Mouse (Mus musculus) testis, postnatal 10 days (tissue): ENCODE data around the gene Satb1.
A peak's percentile ranks its signal among the peaks of the same experiment; 100 is the strongest.

Experiments
- DNase-seq: peaks from one replicate; pipeline ENCODE4 v3.0.0; 2021; ENCODE audit warnings: low spot score

Gene Satb1

GRCm38 (mm10) chr17:51832900-51833577 is at the start of gene Satb1:
Gene Satb1, minus strand, starts transcription at chr17:51833290.
- peak; percentile 75 for DNase-seq

- DNase-seq, result no peak
These were observed 49.5 kb upstream of the Satb1 start for GRCm38 (mm10) chr17:51882566-51882965.

- no peak for DNase-seq
These were observed 48.0 kb upstream of the Satb1 start for GRCm38 (mm10) chr17:51880895-51881622.

- DNase-seq, result no peak
These were observed 47.1 kb upstream of the Satb1 start for GRCm38 (mm10) chr17:51880221-51880620.

GRCm38 (mm10) chr17:51879736-51880135 is 46.6 kb upstream of the Satb1 start:
- DNase-seq, result no peak

GRCm38 (mm10) chr17:51879171-51879570 is 46.1 kb upstream of the Satb1 start:
- no peak for DNase-seq

GRCm38 (mm10) chr17:51876471-51876870 is 43.4 kb upstream of the Satb1 start:
- no peak for DNase-seq

GRCm38 (mm10) chr17:51857616-51858015 is 24.5 kb upstream of the Satb1 start:
- no peak for DNase-seq

- DNase-seq, result no peak
These were observed 23.2 kb upstream of the Satb1 start for GRCm38 (mm10) chr17:51856332-51856731.

GRCm38 (mm10) chr17:51855261-51855660 is 22.2 kb upstream of the Satb1 start:
- DNase-seq, result no peak

GRCm38 (mm10) chr17:51853952-51854351 is 20.9 kb upstream of the Satb1 start:
- no peak for DNase-seq

- no peak for DNase-seq
These were observed 7.5 kb upstream of the Satb1 start for GRCm38 (mm10) chr17:51840596-51840995.

GRCm38 (mm10) chr17:51839484-51839883 is 6.4 kb upstream of the Satb1 start:
- DNase-seq, result no peak

GRCm38 (mm10) chr17:51836901-51837300 is 3.8 kb upstream of the Satb1 start:
- DNase-seq, result no peak

GRCm38 (mm10) chr17:51836243-51836642 is 3.2 kb upstream of the Satb1 start:
- DNase-seq, result no peak

GRCm38 (mm10) chr17:51833578-51834361 is 680 bp upstream of the Satb1 start:
- no peak for DNase-seq

GRCm38 (mm10) chr17:51832421-51832875 is 642 bp downstream of the Satb1 start:
- DNase-seq, result no peak

GRCm38 (mm10) chr17:51831702-51832420 is 1.2 kb downstream of the Satb1 start:
- DNase-seq, result peak; percentile 54

- no peak for DNase-seq
These were observed 1.9 kb downstream of the Satb1 start for GRCm38 (mm10) chr17:51831121-51831701.

- DNase-seq, result no peak
These were observed 3.7 kb downstream of the Satb1 start for GRCm38 (mm10) chr17:51829436-51829835.

GRCm38 (mm10) chr17:51827922-51828410 is 5.1 kb downstream of the Satb1 start:
- DNase-seq, result no peak
